Mouse (Mus musculus) testis, adult 2 months (tissue): ENCODE results near the gene Rbm34.

Experiments
- CTCF ChIP-seq: fragments of 200-500 bp; IDR thresholded peaks from 2 replicates; pipeline ENCODE4 v1.5.1; 2012; ENCODE audit warnings: low read depth, mild to moderate bottlenecking, inconsistent platforms, low read length, moderate library complexity; ENCODE audit not compliant: control insufficient read depth, insufficient read depth, insufficient replicate concordance
- POLR2A ChIP-seq: fragments of 200-500 bp; IDR thresholded peaks from 2 replicates; pipeline ENCODE4 v1.6.1; 2012; ENCODE audit warnings: low read depth, mild to moderate bottlenecking, inconsistent platforms, low read length, moderate library complexity; ENCODE audit not compliant: control insufficient read depth

GRCm38 (mm10) chr8:126949527-126949926 lies 21.3 kb downstream of the Rbm34 start:
- TF ChIP-seq CTCF (no peak), POLR2A (no peak)
